Mouse (Mus musculus): ENCODE data around the gene Gas2.

DNA sequence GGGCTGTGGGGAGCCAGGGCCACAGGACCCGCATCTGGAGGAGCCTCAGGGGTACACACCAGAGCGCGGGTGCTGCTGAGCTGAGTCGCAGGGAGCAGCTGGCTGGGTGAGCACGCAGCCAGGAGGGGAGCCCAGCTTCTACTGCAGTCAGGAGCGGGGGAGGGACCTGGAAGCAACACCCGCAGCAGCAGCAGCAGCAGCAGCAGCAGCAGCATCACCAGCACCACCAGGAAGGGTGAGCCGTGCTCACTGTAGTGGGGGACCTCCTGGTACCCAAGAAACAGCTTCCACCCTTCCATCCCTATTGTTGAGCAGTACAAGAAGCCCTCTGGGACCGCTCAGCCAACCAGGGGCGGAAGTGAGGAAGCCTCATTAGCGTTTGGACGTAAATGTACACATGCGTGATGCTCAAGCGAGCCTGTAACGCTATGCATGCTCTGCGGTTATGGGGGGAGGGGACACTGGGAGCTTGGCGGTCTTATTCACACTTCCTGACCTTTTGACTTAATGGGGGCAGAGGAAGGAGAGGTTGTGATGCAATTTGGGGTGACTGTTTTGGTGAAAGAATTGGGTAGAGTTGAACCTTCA is 17.4 kb downstream of the Gas2 start:
- TF ChIP-seq POLR2A (IDR thresholded peaks at IDR 0.05; ENCODE audit: insufficient read length, low read depth) (no peak), TCF12 (IDR thresholded peaks at IDR 0.05; ENCODE audit: insufficient read depth, poor library complexity, severe bottlenecking) (no peak), MYOD1 (IDR thresholded peaks at IDR 0.05; ENCODE audit: control insufficient read depth in 1 of 3, insufficient read length in 2 of 3, low read depth in 2 of 3) (peak in 2 of 3 experiments; percentile 56 to 76), USF1 (IDR thresholded peaks at IDR 0.05; ENCODE audit: low read depth) (no peak), POLR2AphosphoS2 (IDR thresholded peaks at IDR 0.05; ENCODE audit: insufficient read length, low read depth) (no peak), MAX (IDR thresholded peaks at IDR 0.05; ENCODE audit: low read depth) (no peak), E2F4 (IDR thresholded peaks at IDR 0.05; ENCODE audit: insufficient read depth) (no peak), CEBPB (IDR thresholded peaks at IDR 0.05; ENCODE audit: insufficient read depth, poor library complexity, severe bottlenecking) (peak; percentile 64), SRF (IDR thresholded peaks at IDR 0.05; ENCODE audit: control insufficient read depth, insufficient read length, low read depth) (no peak), TCF3 (IDR thresholded peaks at IDR 0.05; ENCODE audit: insufficient read length, low read depth) (no peak)
